Comparison of ENCODE assay signal across 8 mouse cellular contexts in the genomic region with DNA sequence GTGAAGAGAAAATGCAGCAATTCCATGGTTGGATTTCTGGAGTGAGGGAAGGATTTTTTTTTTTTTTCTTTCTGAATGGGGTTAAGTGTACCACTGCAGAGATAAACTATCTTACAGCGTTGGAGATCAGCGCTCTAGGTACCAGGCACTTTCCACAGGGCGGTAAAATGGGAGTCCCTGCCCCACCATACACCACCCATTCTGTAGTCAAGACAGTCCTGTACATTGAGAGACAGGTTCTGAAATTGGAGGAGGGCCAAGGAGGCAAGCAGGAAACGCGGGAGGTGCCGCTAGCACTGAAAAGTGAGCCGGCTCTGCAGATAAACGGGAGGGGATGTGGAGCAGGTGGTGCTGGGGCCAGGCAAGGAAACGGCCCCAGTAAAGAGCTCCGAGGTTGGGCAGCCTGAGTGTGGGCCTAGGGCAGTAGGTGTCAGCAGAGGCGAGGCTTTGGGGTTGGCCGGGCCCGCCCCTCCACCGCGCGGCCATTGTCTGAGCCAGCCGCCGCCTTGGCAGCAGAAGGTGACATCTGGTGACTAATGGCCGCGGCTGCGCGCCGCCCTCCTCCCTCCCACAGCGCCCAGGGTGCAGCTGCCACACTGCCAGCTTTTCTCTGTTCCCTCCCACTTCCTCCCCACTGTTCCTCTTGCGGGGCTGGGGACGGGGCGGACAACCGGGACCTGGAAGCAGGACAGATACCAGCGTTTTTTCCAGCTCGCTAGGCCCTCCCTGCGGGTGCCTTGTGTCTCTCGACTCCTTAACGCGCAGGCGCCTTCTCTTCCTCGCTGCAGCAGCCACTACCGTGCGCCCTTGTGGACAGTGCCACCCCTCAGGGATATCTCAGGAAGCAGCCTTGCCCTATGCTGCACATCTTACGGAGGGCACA.
DNase-seq lines count a peak whose midpoint lies in the region; ATAC-seq and TF ChIP-seq lines count a peak whose summit lies in the region.

No protein-coding gene starts in this region.

- intact Hi-C loops in left cerebral cortex, postnatal 36 days (cut with DNase I), result loop anchor here (5.0 to 10.0 kb wide), 3 partner anchors 274 to 678 kb away; partner anchors contain the start of gene Zmiz1

- ATAC-seq in granulocyte monocyte progenitor cell, adult 5-6 weeks (replicated peaks; ENCODE audit: poor library complexity, severe bottlenecking), result peak; percentile 92
- ATAC-seq in intestine, postnatal 0 days, result peak; percentile 94

- H3K27ac ChIP-seq in intestine, postnatal 0 days (ENCODE audit: low read depth, low read length), result peak overlapping the region; percentile 73
- H3K27ac ChIP-seq in midbrain, embryonic 10.5 days (replicated peaks), result peak overlapping the region; percentile 95

- H3K4me3 ChIP-seq in intestine, postnatal 0 days (ENCODE audit: low read depth, low read length), result peak overlapping the region; percentile 38
- H3K4me3 ChIP-seq in midbrain, embryonic 10.5 days, result peak overlapping the region; percentile 52

- H3K9me3 ChIP-seq in intestine, postnatal 0 days (ENCODE audit: control insufficient read depth), result no peaks in the 10 kb centered on the region
- H3K9me3 ChIP-seq in midbrain, embryonic 10.5 days (replicated peaks), result no peaks in the 10 kb centered on the region

- peak; percentile 72 for TF ChIP-seq CTCF in intestine, postnatal 0 days (IDR thresholded peaks at IDR 0.05; ENCODE audit: low read depth)

- H3K27me3 ChIP-seq in intestine, postnatal 0 days (replicated peaks; ENCODE audit: control insufficient read depth, insufficient read depth, low read length), result no peaks in the 10 kb centered on the region
- no peaks in the 10 kb centered on the region for H3K27me3 ChIP-seq in midbrain, embryonic 10.5 days (ENCODE audit: low read depth, poor library complexity, severe bottlenecking)

- peak overlapping the region; percentile 69 for H3K4me2 ChIP-seq in intestine, postnatal 0 days (replicated peaks; ENCODE audit: low read depth)

- H3K4me1 ChIP-seq in intestine, postnatal 0 days (replicated peaks; ENCODE audit: control insufficient read depth, insufficient read depth, low read length), result no peaks in the 10 kb centered on the region
- peaks cover 37% of the 10 kb centered on the region for H3K4me1 ChIP-seq in midbrain, embryonic 10.5 days

- H3K36me3 ChIP-seq in intestine, postnatal 0 days (ENCODE audit: control insufficient read depth, insufficient read depth), result no peaks in the 10 kb centered on the region
- H3K36me3 ChIP-seq in midbrain, embryonic 10.5 days, result no peaks in the 10 kb centered on the region

- peak; percentile 92 for DNase-seq in adrenal gland, postnatal 10 days
- DNase-seq in embryo, embryonic 9.5 days (ENCODE audit: extremely low spot score), result peak; percentile 92
- DNase-seq in left cerebral cortex, postnatal 36 days (ENCODE audit: low spot score in 2 of 2), result peak; percentile 90 to 92
- peak; percentile 94 for DNase-seq in midbrain, embryonic 10.5 days (ENCODE audit: low spot score)
- DNase-seq in right cerebral cortex, postnatal 36 days (ENCODE audit: low spot score in 2 of 2), result peak; percentile 89
- peak; percentile 83 to 85 for DNase-seq in urinary bladder, postnatal 4 days (ENCODE audit: low spot score in 2 of 2)

- H3K9ac ChIP-seq in intestine, postnatal 0 days (ENCODE audit: low read depth, low read length), result peak overlapping the region; percentile 40; the same call in 1 of the 2 replicates

- under 1% methylated on average over 34 of the region's 39 CpGs for WGBS in intestine, postnatal 0 days
- 2% methylated on average over 38 of the region's 39 CpGs for WGBS in midbrain, embryonic 10.5 days

Comparison
In these comparisons a context has a peak if more than half of its experiments do, and no peak if none do; other contexts are left out.
1. Peak in every context shown above with its lines: DNase-seq, ATAC-seq, H3K4me3 ChIP-seq and H3K27ac ChIP-seq.